In genomic region chr4:140648443-140649206, GRCm38 (mm10) we compare ENCODE assay signal across 8 mouse cellular contexts. TPM values are rescaled to one million over a fixed set of nuclear protein-coding genes. Genes with fewer than 3 reads are reported as not detected.
A peak's percentile ranks its signal among the peaks of the same experiment; 100 is the strongest.
DNase-seq lines count a peak whose midpoint lies in the region; ATAC-seq and TF ChIP-seq lines count a peak whose summit lies in the region.

No protein-coding gene starts in this region.

- no peak for TF ChIP-seq EP300 in heart, postnatal 0 days (IDR thresholded peaks at IDR 0.05; ENCODE audit: low read depth)

- no peaks in the 10 kb centered on the region for H3K27me3 ChIP-seq in embryonic facial prominence, embryonic 12.5 days
- H3K27me3 ChIP-seq in heart, postnatal 0 days (ENCODE audit: control insufficient read depth, insufficient read depth, low read length), result no peaks in the 10 kb centered on the region
- H3K27me3 ChIP-seq in limb, embryonic 13.5 days, result no peaks in the 10 kb centered on the region
- no peaks in the 10 kb centered on the region for H3K27me3 ChIP-seq in neural tube, embryonic 13.5 days

- DNase-seq in layer of hippocampus, adult 2 months (ENCODE audit: low spot score in 2 of 2), result peak in 1 of 2 experiments; percentile 45
- no peak for DNase-seq in layer of hippocampus, adult 11-12 months (ENCODE audit: low spot score)
- peak; percentile 22 for DNase-seq in adipocyte (ENCODE audit: low spot score)
- DNase-seq in heart, postnatal 0 days (ENCODE audit: low spot score), result peak; percentile 31
- no peak for DNase-seq in urinary bladder, postnatal 14 days (ENCODE audit: low spot score)

- 0 out of 2 replicates have a peak, but pooled peaks cover 5% of the 10 kb centered on the region for H3K36me3 ChIP-seq in embryonic facial prominence, embryonic 12.5 days
- H3K36me3 ChIP-seq in heart, postnatal 0 days (replicated peaks; ENCODE audit: control insufficient read depth, insufficient read depth, low read length), result no peaks in the 10 kb centered on the region; the same call in 1 of the 2 replicates
- peaks cover 22% of the 10 kb centered on the region for H3K36me3 ChIP-seq in limb, embryonic 13.5 days
- H3K36me3 ChIP-seq in neural tube, embryonic 13.5 days, result peaks cover 13% of the 10 kb centered on the region; the same call in 1 of the 2 replicates

- no peak for TF ChIP-seq CTCF in layer of hippocampus, adult 2 months (conservative IDR thresholded peaks at IDR 0.05)
- no peak for TF ChIP-seq CTCF in heart, postnatal 0 days (IDR thresholded peaks at IDR 0.05; ENCODE audit: low read depth)

- peak; percentile 54; the same call in 1 of the 2 replicates for ATAC-seq in embryonic facial prominence, embryonic 12.5 days (ENCODE audit: insufficient number of reproducible peaks, insufficient read depth, low FRiP score, low TSS enrichment)
- ATAC-seq in heart, postnatal 0 days (ENCODE audit: insufficient read depth, low read depth), result peak; percentile 81
- ATAC-seq in limb, embryonic 13.5 days (ENCODE audit: low FRiP score, low read depth), result peak; percentile 73
- ATAC-seq in neural tube, embryonic 13.5 days (ENCODE audit: low read depth), result peak; percentile 81

- 1% methylated on average over 48 of the region's 50 CpGs for WGBS in embryonic facial prominence, embryonic 12.5 days
- 4% methylated on average over 36 of the region's 50 CpGs for WGBS in heart, postnatal 0 days
- WGBS in limb, embryonic 13.5 days, result 0% methylated on average over 18 of the region's 50 CpGs
- WGBS in neural tube, embryonic 13.5 days, result under 1% methylated on average over 26 of the region's 50 CpGs

- H3K4me2 ChIP-seq in embryonic facial prominence, embryonic 12.5 days (replicated peaks), result peak overlapping the region; percentile 70
- peak overlapping the region; percentile 86 for H3K4me2 ChIP-seq in heart, postnatal 0 days (ENCODE audit: low read depth, low read length)
- H3K4me2 ChIP-seq in limb, embryonic 13.5 days (replicated peaks), result peak overlapping the region; percentile 67
- peak overlapping the region; percentile 77 for H3K4me2 ChIP-seq in neural tube, embryonic 13.5 days

- H3K9me3 ChIP-seq in embryonic facial prominence, embryonic 12.5 days, result no peaks in the 10 kb centered on the region
- H3K9me3 ChIP-seq in heart, postnatal 0 days (replicated peaks; ENCODE audit: control insufficient read depth, low read length), result no peaks in the 10 kb centered on the region
- H3K9me3 ChIP-seq in limb, embryonic 13.5 days, result no peaks in the 10 kb centered on the region
- no peaks in the 10 kb centered on the region for H3K9me3 ChIP-seq in neural tube, embryonic 13.5 days

- H3K9ac ChIP-seq in embryonic facial prominence, embryonic 12.5 days, result peak overlapping the region; percentile 93
- H3K9ac ChIP-seq in heart, postnatal 0 days (replicated peaks; ENCODE audit: low read depth, low read length), result peak overlapping the region; percentile 97
- peak overlapping the region; percentile 96 for H3K9ac ChIP-seq in limb, embryonic 13.5 days
- peak overlapping the region; percentile 98 for H3K9ac ChIP-seq in neural tube, embryonic 13.5 days

- H3K27ac ChIP-seq in layer of hippocampus, adult 2 months, result peak overlapping the region; percentile 94
- H3K27ac ChIP-seq in embryonic facial prominence, embryonic 12.5 days, result peak overlapping the region; percentile 90
- peak overlapping the region; percentile 91 for H3K27ac ChIP-seq in heart, postnatal 0 days (ENCODE audit: low read depth)
- peak overlapping the region; percentile 93 for H3K27ac ChIP-seq in limb, embryonic 13.5 days
- H3K27ac ChIP-seq in neural tube, embryonic 13.5 days (replicated peaks), result peak overlapping the region; percentile 97

- H3K4me1 ChIP-seq in embryonic facial prominence, embryonic 12.5 days, result peaks cover 23% of the 10 kb centered on the region
- H3K4me1 ChIP-seq in heart, postnatal 0 days (ENCODE audit: control insufficient read depth, insufficient read depth), result peaks cover 18% of the 10 kb centered on the region
- peaks cover 35% of the 10 kb centered on the region for H3K4me1 ChIP-seq in limb, embryonic 13.5 days
- peaks cover 54% of the 10 kb centered on the region for H3K4me1 ChIP-seq in neural tube, embryonic 13.5 days (replicated peaks)

- peak overlapping the region; percentile 63 for H3K4me3 ChIP-seq in layer of hippocampus, adult 2 months
- peak overlapping the region; percentile 68 for H3K4me3 ChIP-seq in embryonic facial prominence, embryonic 12.5 days
- H3K4me3 ChIP-seq in heart, postnatal 0 days (ENCODE audit: low read depth, low read length), result peak overlapping the region; percentile 83
- H3K4me3 ChIP-seq in limb, embryonic 13.5 days, result peak overlapping the region; percentile 77
- H3K4me3 ChIP-seq in neural tube, embryonic 13.5 days, result peak overlapping the region; percentile 80

RNA-seq across cellular contexts. Expression of gene Arhgef10l, which starts 17.2 kb away (rescaled TPM):
- 10 to 100 TPM; 43.9 to 52.8 TPM for total RNA-seq in layer of hippocampus, adult 2 months (2021)
- polyA plus RNA-seq in embryonic facial prominence, embryonic 12.5 days (2016; fragmentation: Nextera tagmentation; extraction: Ambion mirVana), result 17.4 and 19.7 TPM in 2 replicates
- total RNA-seq in heart, postnatal 0 days (2014; rRNA removed; ENCODE audit: low replicate concordance), result 46.8 and 52.8 TPM in 2 replicates
- polyA plus RNA-seq in heart, postnatal 0 days (2015; fragmentation: Nextera tagmentation; extraction: Ambion mirVana), result 12.1 and 15.4 TPM in 2 replicates
- polyA plus RNA-seq in limb, embryonic 13.5 days (2015; fragmentation: Nextera tagmentation; extraction: Ambion mirVana), result 14.9 TPM in 2 replicates
- 28.6 and 28.8 TPM in 2 replicates for polyA plus RNA-seq in neural tube, embryonic 13.5 days (2015; fragmentation: Nextera tagmentation; extraction: Ambion mirVana)

RNA-seq across cellular contexts. Expression of gene Rcc2, which starts 51.7 kb away (rescaled TPM):
- total RNA-seq in layer of hippocampus, adult 2 months (2021), result 10 to 100 TPM; 93.0 to 93.5 TPM
- 95.5 and 138 TPM in 2 replicates for polyA plus RNA-seq in embryonic facial prominence, embryonic 12.5 days (2016; fragmentation: Nextera tagmentation; extraction: Ambion mirVana)
- total RNA-seq in heart, postnatal 0 days (2014; rRNA removed; ENCODE audit: low replicate concordance), result 36.4 and 36.9 TPM in 2 replicates
- polyA plus RNA-seq in heart, postnatal 0 days (2015; fragmentation: Nextera tagmentation; extraction: Ambion mirVana), result 4.4 and 4.8 TPM in 2 replicates
- polyA plus RNA-seq in limb, embryonic 13.5 days (2015; fragmentation: Nextera tagmentation; extraction: Ambion mirVana), result 32.8 and 41.5 TPM in 2 replicates
- polyA plus RNA-seq in neural tube, embryonic 13.5 days (2015; fragmentation: Nextera tagmentation; extraction: Ambion mirVana), result 23.4 and 30.7 TPM in 2 replicates

Comparison
In these comparisons a context has a peak if more than half of its experiments do, and no peak if none do; other contexts are left out.
1. DNase-seq: peak in adipocyte (single experiment) and heart, postnatal 0 days (single experiment); none in layer of hippocampus, adult 11-12 months (single experiment) and urinary bladder, postnatal 14 days (single experiment).
2. Peak in every context shown above with its lines, with median percentiles within 50 percentile points of each other: H3K27ac ChIP-seq, H3K4me3 ChIP-seq, ATAC-seq, H3K4me2 ChIP-seq and H3K9ac ChIP-seq.